Comparison of ENCODE assay signal across 27 mouse cellular contexts in the genomic region with DNA sequence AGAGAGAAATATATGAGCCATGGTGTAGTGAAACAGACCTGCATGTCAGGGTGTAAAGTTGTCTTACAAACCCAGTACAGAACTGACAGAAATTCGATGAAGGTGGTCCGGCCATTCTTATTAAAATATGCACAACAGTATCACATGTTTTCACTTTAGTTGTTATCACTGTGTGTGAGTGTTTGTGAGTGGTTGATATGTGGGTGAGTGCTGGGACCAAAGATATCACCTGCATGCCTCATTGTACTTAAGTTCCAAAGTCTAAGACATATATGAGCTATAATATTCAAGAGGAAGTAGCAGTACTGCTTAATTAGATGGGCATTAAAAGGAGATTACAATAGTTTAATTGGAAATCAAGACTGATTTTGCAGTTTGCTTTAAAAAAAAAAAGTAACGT. TPM values are rescaled to one million over a fixed set of nuclear protein-coding genes. Genes with fewer than 3 reads are reported as not detected.
DNase-seq lines count a peak whose midpoint lies in the region; ATAC-seq and TF ChIP-seq lines count a peak whose summit lies in the region.
"Had no signal": no experiment of that assay in that cellular context is flagged by ENCODE, and none has a peak within 500 bp of the region (broad histone marks: within the 10 kb centered on the region; RNA-seq: fewer than 3 reads in every experiment).

No protein-coding gene starts in this region.

- 72% methylated on average over 3 of the region's 3 CpGs for WGBS in intestine, embryonic 16.5 days
- 74% methylated on average over 3 of the region's 3 CpGs for WGBS in intestine, embryonic 15.5 days
- 62% methylated on average over 3 of the region's 3 CpGs for WGBS in intestine, postnatal 0 days
- 30% methylated on average over 3 of the region's 3 CpGs for WGBS in liver, embryonic 14.5 days (ENCODE audit: insufficient replicate concordance)
- 56% methylated on average over 3 of the region's 3 CpGs for WGBS in liver, postnatal 0 days (ENCODE audit: insufficient replicate concordance)

- no peak overlapping the region for H3K4me2 ChIP-seq in intestine, embryonic 16.5 days (ENCODE audit: low read depth, low read length)
- H3K4me2 ChIP-seq in intestine, embryonic 15.5 days (replicated peaks) = no peak overlapping the region
- no peak overlapping the region for H3K4me2 ChIP-seq in intestine, postnatal 0 days (replicated peaks; ENCODE audit: low read depth)
- H3K4me2 ChIP-seq in liver, embryonic 14.5 days (ENCODE audit: low read depth) = peak overlapping the region; percentile 11; the same call in 1 of the 2 replicates
- H3K4me2 ChIP-seq in liver, postnatal 0 days (ENCODE audit: low read depth, low read length) = no peak overlapping the region
- H3K4me2 ChIP-seq: embryonic facial prominence, embryonic 15.5 days; heart, embryonic 12.5 days; heart, embryonic 15.5 days; hindbrain, embryonic 15.5 days had no signal

- H3K27me3 ChIP-seq in intestine, embryonic 16.5 days (replicated peaks; ENCODE audit: control insufficient read depth, insufficient read depth, low read length) = no peaks in the 10 kb centered on the region
- H3K27me3 ChIP-seq in intestine, embryonic 15.5 days (replicated peaks) = no peaks in the 10 kb centered on the region
- H3K27me3 ChIP-seq in intestine, postnatal 0 days (replicated peaks; ENCODE audit: control insufficient read depth, insufficient read depth, low read length) = no peaks in the 10 kb centered on the region
- no peaks in the 10 kb centered on the region for H3K27me3 ChIP-seq in liver, embryonic 14.5 days (ENCODE audit: control insufficient read depth, insufficient read depth, low read length)
- no peaks in the 10 kb centered on the region for H3K27me3 ChIP-seq in liver, postnatal 0 days (ENCODE audit: insufficient read depth, low read length)
- H3K27me3 ChIP-seq: CH12.LX; embryonic facial prominence, embryonic 12.5 days; embryonic facial prominence, embryonic 15.5 days; heart, embryonic 12.5 days; heart, embryonic 15.5 days; hindbrain, embryonic 15.5 days had no signal

- H3K9me3 ChIP-seq in intestine, embryonic 16.5 days (ENCODE audit: control insufficient read depth, low read length) = no peaks in the 10 kb centered on the region
- H3K9me3 ChIP-seq in intestine, embryonic 15.5 days = no peaks in the 10 kb centered on the region
- H3K9me3 ChIP-seq in intestine, postnatal 0 days (ENCODE audit: control insufficient read depth) = no peaks in the 10 kb centered on the region
- no peaks in the 10 kb centered on the region; the same call in 1 of the 2 replicates for H3K9me3 ChIP-seq in liver, embryonic 14.5 days (ENCODE audit: control insufficient read depth, low read length)
- 0 out of 2 replicates have a peak, but pooled peaks cover 3% of the 10 kb centered on the region for H3K9me3 ChIP-seq in liver, postnatal 0 days (ENCODE audit: low read length)
- H3K9me3 ChIP-seq: embryonic facial prominence, embryonic 12.5 days; embryonic facial prominence, embryonic 15.5 days; G1E; hindbrain, embryonic 10.5 days; hindbrain, embryonic 15.5 days had no signal

- H3K9ac ChIP-seq in intestine, embryonic 16.5 days (ENCODE audit: low read depth, low read length) = no peak overlapping the region
- no peak overlapping the region for H3K9ac ChIP-seq in intestine, embryonic 15.5 days
- H3K9ac ChIP-seq in intestine, postnatal 0 days (ENCODE audit: low read depth, low read length) = no peak overlapping the region
- H3K9ac ChIP-seq in liver, embryonic 14.5 days (replicated peaks) = no peak overlapping the region
- no peak overlapping the region for H3K9ac ChIP-seq in liver, postnatal 0 days (replicated peaks)
- H3K9ac ChIP-seq: embryonic facial prominence, embryonic 12.5 days; embryonic facial prominence, embryonic 15.5 days; forebrain, postnatal 0 days; heart, embryonic 12.5 days; heart, embryonic 15.5 days; hindbrain, embryonic 15.5 days had no signal

- peak; percentile 60 for TF ChIP-seq EP300 in liver, embryonic 14.5 days (IDR thresholded peaks at IDR 0.05; ENCODE audit: low read depth)
- TF ChIP-seq EP300 in liver, postnatal 0 days (IDR thresholded peaks at IDR 0.05; ENCODE audit: low read depth) = 0 out of 2 replicates have a peak, but pooled peaks have one; percentile 21

- no peaks in the 10 kb centered on the region for H3K36me3 ChIP-seq in intestine, embryonic 16.5 days (ENCODE audit: control insufficient read depth, insufficient read depth, low read length)
- H3K36me3 ChIP-seq in intestine, embryonic 15.5 days = no peaks in the 10 kb centered on the region
- no peaks in the 10 kb centered on the region for H3K36me3 ChIP-seq in intestine, postnatal 0 days (ENCODE audit: control insufficient read depth, insufficient read depth)
- H3K36me3 ChIP-seq in liver, embryonic 14.5 days (replicated peaks; ENCODE audit: control insufficient read depth, insufficient read depth, low read depth) = no peaks in the 10 kb centered on the region
- no peaks in the 10 kb centered on the region for H3K36me3 ChIP-seq in liver, postnatal 0 days (replicated peaks; ENCODE audit: insufficient read depth, low read length)
- H3K36me3 ChIP-seq: embryonic facial prominence, embryonic 12.5 days; embryonic facial prominence, embryonic 15.5 days; G1E; heart, embryonic 12.5 days; heart, embryonic 15.5 days; hindbrain, embryonic 10.5 days; hindbrain, embryonic 15.5 days had no signal

- no peak for DNase-seq in liver, embryonic 14.5 days (ENCODE audit: low read depth in 3 of 3, low spot score in 3 of 3)
- no peak for DNase-seq in liver, postnatal 0 days
- no peak for DNase-seq in cerebellum, adult 11 months
- DNase-seq in gastrocnemius, adult 18-20 months (ENCODE audit: low spot score) = no peak
- DNase-seq: adrenal gland, adult 2 months; adrenal gland, postnatal 14 days; B cell, adult 2 months; cerebellum, adult 11-12 months; cerebellum, adult 9-10 months; cerebellum, postnatal 14 days; forebrain, postnatal 0 days; gastrocnemius, postnatal 25 days; heart, adult 18-20 months; heart, postnatal 10 days; heart, postnatal 36 days had no signal

- no peak for TF ChIP-seq CTCF in intestine, postnatal 0 days (IDR thresholded peaks at IDR 0.05; ENCODE audit: low read depth)
- no peak for TF ChIP-seq CTCF in liver, embryonic 14.5 days (IDR thresholded peaks at IDR 0.05; ENCODE audit: low read depth)
- TF ChIP-seq CTCF in liver, postnatal 0 days (IDR thresholded peaks at IDR 0.05; ENCODE audit: low read depth) = no peak

- peaks cover 3% of the 10 kb centered on the region; the same call in 1 of the 2 replicates for H3K4me1 ChIP-seq in intestine, embryonic 16.5 days (ENCODE audit: control insufficient read depth, insufficient read depth, low read length)
- 0 out of 2 replicates have a peak, but pooled peaks cover 10% of the 10 kb centered on the region for H3K4me1 ChIP-seq in intestine, embryonic 15.5 days (replicated peaks)
- no peaks in the 10 kb centered on the region for H3K4me1 ChIP-seq in intestine, postnatal 0 days (replicated peaks; ENCODE audit: control insufficient read depth, insufficient read depth, low read length)
- peaks cover 21 to 29% of the 10 kb centered on the region in 2 experiments for H3K4me1 ChIP-seq in liver, embryonic 14.5 days (replicated peaks; ENCODE audit: control insufficient read depth in 2 of 2, insufficient read depth in 2 of 2, low read length in 1 of 2)
- H3K4me1 ChIP-seq in liver, postnatal 0 days (ENCODE audit: insufficient read depth) = peaks cover 4% of the 10 kb centered on the region

- H3K27ac ChIP-seq in intestine, embryonic 16.5 days (ENCODE audit: low read length) = no peak overlapping the region
- no peak overlapping the region for H3K27ac ChIP-seq in intestine, embryonic 15.5 days
- no peak overlapping the region for H3K27ac ChIP-seq in intestine, postnatal 0 days (ENCODE audit: low read depth, low read length)
- no peak overlapping the region for H3K27ac ChIP-seq in liver, embryonic 14.5 days
- no peak overlapping the region for H3K27ac ChIP-seq in liver, postnatal 0 days (ENCODE audit: low read depth)
- H3K27ac ChIP-seq: embryonic facial prominence, embryonic 15.5 days; heart, embryonic 15.5 days; hindbrain, embryonic 10.5 days had no signal

- peak; percentile 48; the same call in 1 of the 2 replicates for ATAC-seq in intestine, embryonic 16.5 days
- no peak for ATAC-seq in intestine, embryonic 15.5 days
- 0 out of 2 replicates have a peak, but pooled peaks have one; percentile 25 for ATAC-seq in intestine, postnatal 0 days
- peak; percentile 67; the same call in 1 of the 2 replicates for ATAC-seq in liver, embryonic 14.5 days (ENCODE audit: insufficient read depth)
- no peak for ATAC-seq in liver, postnatal 0 days
- ATAC-seq: forebrain, embryonic 14.5 days; forebrain, postnatal 0 days had no signal

- H3K4me3 ChIP-seq in intestine, embryonic 16.5 days (ENCODE audit: low read length) = no peak overlapping the region
- H3K4me3 ChIP-seq in intestine, embryonic 15.5 days (replicated peaks) = no peak overlapping the region
- no peak overlapping the region for H3K4me3 ChIP-seq in intestine, postnatal 0 days (ENCODE audit: low read depth, low read length)
- H3K4me3 ChIP-seq in liver, embryonic 14.5 days (ENCODE audit: insufficient read depth in 1 of 2, low read depth in 2 of 2, low read length in 2 of 2) = no peak overlapping the region
- H3K4me3 ChIP-seq in liver, postnatal 0 days (ENCODE audit: low read depth, low read length) = no peak overlapping the region
- H3K4me3 ChIP-seq: embryonic facial prominence, embryonic 12.5 days; embryonic facial prominence, embryonic 15.5 days; heart, embryonic 12.5 days; heart, embryonic 15.5 days; hindbrain, embryonic 10.5 days; hindbrain, embryonic 15.5 days had no signal

RNA-seq across cellular contexts. Expression of a gene that starts 17.3 kb away (rescaled TPM):
- polyA plus RNA-seq in intestine, embryonic 16.5 days (2015; fragmentation: Nextera tagmentation; extraction: Ambion mirVana) = 10.7 and 13.7 TPM in 2 replicates
- 16.9 and 17.4 TPM in 2 replicates for polyA plus RNA-seq in intestine, embryonic 15.5 days (2015; fragmentation: Nextera tagmentation; extraction: Ambion mirVana)
- polyA plus RNA-seq in intestine, postnatal 0 days (2015; fragmentation: Nextera tagmentation; extraction: Ambion mirVana) = 4.0 and 4.2 TPM in 2 replicates
- polyA plus RNA-seq in liver, embryonic 14.5 days (2012; rRNA removed) = 13.5 and 70.9 TPM in 2 replicates
- polyA plus RNA-seq in liver, embryonic 14.5 days (2014; fragmentation: Nextera tagmentation; extraction: Ambion mirVana) = 99.8 and 102 TPM in 2 replicates
- 36.4 and 41.9 TPM in 2 replicates for polyA plus RNA-seq in liver, postnatal 0 days (2015; fragmentation: Nextera tagmentation; extraction: Ambion mirVana)
- under 1 TPM; 0.09 to 0.16 TPM for total RNA-seq in gastrocnemius, adult 18-20 months (2021)

Comparison
In these comparisons a context has a peak if more than half of its experiments do, and no peak if none do; other contexts are left out.
1. ATAC-seq: peak in intestine, embryonic 16.5 days (single experiment), intestine, postnatal 0 days (single experiment) and liver, embryonic 14.5 days (single experiment); none in intestine, embryonic 15.5 days (single experiment) and liver, postnatal 0 days (single experiment).